Mouse (Mus musculus): ENCODE data around the gene Apoa2.

Gene Apoa2

DNA sequence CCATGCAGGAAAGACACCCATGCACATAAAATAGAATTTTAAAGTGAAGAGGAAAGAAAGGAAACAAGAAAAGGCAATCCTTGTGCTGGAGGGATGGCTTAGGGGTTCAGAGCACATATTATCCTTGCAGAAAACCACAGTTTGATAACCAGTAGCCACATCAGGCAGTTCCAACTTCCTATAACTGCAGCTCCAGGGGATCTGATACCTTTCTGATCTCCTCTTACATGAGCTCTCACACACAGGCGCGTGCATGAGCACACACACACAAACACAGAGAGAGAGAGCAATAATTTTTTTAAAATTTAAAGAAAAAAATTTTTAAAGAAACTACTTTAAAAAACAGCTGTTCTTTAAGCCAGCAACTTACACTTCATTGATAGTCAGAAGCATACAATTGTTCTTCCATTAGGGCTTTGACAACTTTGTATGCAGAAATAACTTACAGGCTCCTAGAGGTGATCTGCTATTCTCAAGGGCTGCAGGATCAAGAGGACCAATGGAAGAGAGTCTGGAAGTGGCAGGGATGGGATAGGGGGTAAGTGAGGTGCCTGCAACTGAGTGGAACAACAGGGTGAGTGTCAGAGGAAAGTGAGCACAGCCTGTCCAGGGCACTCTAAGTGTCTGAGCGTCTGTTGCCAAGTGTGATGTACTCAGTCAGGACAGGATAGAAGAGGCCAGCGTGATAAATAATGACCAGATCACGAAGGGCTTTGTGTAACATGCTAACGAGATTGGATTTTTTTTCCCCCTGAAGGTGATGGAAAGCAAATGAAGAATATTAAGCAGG lies 19.0 kb upstream of the Apoa2 start:
- DNase-seq: no peak

DNA sequence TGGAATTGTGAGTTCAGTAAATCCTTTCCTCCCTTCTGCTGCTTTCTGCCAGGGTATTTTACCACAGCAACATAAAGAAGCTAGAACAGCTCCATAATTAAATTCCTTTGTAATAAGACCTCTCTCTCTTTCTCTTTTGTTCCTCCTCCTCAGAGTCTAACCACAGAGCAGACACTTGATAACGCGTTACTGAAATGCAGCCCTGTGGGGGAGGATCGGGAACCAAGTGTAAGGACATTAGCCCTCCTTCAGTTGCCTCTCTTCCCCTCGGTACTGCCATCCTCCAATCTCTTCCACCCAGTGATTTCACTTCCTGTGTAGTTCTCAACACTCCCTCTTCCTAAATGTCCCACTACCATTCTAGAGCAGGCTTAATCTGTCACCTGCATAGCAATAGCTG lies 15.4 kb upstream of the Apoa2 start:
- no peak for DNase-seq

DNA sequence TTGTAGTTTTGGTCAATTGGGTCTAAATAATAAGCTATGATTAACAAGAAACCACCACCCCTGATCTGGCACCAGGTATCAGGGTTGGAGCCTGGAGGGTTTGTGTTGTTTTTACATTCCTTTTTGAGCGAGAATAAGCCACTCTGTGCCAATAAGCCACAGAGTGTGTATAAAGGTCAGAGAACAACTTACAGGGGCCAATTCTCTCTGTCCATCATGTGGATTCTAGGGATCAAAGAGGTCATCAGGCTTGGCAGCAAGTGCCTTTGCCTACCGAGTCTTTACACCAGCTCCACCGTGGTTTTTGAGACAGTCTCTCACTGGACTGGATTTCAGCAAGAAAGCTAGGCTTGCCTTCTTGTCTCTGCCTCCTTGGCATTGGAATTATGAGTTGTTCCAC lies 12.0 kb upstream of the Apoa2 start:
- no peak for DNase-seq

DNA sequence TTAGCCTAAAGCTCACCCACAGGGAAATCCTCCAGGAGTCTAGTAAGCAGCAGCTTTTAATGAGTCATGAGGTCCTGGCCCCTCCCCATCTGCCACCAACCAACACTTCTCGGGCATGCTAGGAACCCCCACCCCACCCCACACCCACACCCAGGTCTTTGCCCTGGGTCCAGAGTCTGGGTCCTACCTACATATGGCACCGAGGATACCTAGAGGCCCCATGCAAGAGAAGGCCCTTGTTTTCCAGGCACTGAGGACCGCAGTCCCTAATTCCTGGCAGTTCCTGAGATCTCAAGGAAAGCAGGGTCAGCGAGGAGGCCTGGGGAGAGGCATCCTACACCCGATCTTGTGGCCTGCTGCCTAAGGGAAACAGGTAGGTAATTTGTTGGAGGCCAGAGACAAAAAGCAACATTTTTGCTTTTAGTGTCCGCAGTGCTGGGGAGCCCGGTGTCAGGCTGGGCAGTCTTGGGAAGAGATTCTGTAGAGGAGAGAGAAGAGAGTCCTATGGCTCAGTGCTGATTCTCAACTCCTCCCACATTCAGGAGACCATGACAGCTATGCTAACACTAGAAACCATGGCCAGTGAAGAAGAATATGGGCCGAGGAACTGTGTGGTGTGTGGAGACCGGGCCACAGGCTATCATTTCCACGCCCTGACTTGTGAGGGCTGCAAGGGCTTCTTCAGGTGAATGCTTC lies 10.9 kb upstream of the Apoa2 start, which contains the start of gene Nr1i3:
Gene Nr1i3, plus strand, starts transcription at position 170 of the 696 bp plus-strand sequence.
- no peak for DNase-seq

DNA sequence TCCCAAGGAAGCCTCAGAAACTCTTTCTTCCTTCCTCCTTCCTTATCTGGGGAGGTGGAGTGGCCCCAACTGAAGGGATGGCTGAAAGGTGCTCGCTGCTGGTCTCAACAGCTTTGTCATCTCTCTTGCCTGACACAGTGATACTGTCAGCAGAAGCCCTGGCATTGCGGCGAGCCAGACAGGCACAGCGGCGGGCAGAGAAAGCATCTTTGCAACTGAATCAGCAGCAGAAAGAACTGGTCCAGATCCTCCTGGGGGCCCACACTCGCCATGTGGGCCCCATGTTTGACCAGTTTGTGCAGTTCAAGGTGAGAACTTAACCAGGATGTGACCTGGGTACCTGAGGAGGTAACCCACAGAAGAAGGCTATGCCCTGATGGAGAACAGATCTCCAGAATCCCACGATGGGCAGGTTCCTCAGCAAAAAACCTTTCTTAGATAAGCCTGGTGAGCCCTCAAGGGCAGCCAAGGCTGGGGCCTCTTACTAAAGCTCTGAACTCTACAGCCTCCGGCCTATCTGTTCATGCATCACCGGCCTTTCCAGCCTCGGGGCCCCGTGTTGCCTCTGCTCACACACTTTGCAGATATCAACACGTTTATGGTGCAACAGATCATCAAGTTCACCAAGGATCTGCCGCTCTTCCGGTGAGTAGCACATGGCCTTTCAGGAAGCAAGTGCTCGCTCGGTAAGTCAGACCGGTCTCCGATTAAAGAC lies 8.5 kb upstream of the Apoa2 start:
- no peak for DNase-seq

DNA sequence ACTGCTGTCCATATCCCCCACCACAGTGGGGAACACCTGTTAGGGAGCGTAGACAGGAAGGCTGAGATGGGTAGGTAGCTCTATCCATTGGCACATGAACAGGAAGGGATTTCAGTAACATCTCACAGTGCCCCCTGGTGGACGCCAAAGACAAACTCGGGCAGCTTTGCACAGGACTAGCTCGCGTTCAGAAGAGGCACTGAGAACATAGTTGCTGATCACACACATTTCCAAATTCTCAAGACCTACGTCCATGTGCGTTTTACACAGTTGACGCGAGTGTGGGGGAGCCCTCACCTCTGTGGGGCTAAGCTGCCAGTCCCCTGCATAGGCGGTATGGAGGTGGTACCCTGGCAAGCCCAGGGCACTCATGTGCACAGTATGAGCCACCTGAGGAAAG lies 4.0 kb upstream of the Apoa2 start:
- DNase-seq: peak; percentile 86

DNA sequence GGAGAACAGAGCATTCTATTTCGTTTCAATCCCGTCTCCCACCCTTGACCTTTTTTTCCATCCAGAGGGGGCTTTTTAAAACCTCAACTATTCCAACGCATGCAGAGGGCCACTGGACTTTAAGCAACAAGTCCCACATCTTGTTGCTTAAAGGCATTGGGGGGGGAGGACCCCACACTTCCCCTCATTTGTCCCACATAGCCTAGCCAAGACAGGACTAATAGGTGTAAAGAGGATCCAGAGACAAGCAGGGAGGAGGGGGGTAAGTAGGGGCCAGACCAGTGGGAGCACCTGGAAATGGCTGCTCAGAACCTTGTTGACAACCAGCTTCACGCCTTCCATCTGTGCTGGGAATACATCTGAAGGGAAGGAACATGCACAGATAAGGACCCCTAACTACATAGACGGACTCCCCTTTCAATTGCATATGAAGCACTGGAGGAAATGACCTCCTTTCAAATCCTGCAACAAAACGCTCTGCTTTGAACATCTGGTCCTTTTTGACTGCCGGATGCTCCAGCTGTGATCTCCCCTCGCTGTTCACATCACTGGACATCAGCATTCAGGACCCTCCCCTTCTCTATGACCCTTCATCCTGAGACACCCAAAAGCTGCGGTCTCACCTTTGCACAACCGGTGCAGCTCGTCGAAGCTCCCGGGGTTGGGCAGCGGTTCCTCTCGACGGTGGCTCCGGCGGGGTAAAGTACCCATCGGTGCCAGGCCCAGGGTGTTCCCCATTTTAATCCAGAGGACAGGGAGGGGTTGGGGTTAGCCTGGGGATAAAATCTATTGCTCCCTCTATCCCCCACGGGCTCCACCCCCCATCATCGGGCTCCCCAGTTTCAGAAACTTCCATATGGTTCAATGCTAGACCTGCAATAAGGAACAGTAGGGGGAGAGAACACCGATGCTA lies 3.3 kb upstream of the Apoa2 start:
- DNase-seq: no peak

DNA sequence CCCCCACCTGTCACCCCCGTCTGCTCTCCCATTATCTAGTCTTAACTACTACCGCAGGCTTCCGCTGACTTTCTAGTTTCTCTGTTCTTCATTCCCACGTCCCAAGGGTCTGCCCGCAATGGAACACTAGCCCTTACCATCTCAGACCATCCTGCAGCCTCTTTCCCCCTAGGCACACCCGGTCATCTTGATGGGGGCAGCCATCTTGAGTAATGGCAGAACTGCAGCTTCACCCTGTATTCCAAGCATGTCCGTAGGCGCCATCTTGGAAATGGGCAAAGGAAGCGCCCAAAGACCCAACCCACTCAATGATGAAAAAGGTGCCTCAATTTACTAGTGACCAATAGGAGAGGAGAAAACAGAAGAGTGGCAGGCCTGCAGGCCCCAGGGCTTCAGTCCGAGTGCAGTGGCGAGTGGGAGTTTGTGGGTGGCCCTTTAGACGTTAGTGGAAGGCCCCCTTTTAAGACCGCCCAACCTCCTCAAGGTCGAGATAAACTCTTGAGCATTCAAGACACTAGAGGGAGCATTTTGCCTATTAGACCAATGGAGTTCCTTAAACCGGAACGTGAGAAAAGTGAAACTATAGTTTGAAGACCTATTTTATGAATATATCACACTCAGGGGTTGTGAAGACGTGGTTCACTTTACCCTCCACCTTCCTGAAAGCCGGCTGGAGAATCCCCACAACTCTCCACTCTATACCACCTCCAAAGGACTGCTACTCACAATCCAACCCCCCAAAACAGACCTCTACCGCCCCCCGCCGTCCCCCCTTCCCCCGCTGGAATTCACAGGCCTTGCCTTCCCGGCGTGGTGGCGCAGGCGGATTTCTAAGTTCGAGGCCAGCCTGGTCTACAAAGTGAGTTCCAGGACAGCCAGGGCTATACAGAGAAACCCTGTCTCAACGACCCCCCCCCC lies 2.4 kb upstream of the Apoa2 start, which contains the start of gene Tomm40l:
Gene Tomm40l, minus strand, starts transcription at position 277 of the 918 bp plus-strand sequence.
- peak; percentile 93 for DNase-seq

DNA sequence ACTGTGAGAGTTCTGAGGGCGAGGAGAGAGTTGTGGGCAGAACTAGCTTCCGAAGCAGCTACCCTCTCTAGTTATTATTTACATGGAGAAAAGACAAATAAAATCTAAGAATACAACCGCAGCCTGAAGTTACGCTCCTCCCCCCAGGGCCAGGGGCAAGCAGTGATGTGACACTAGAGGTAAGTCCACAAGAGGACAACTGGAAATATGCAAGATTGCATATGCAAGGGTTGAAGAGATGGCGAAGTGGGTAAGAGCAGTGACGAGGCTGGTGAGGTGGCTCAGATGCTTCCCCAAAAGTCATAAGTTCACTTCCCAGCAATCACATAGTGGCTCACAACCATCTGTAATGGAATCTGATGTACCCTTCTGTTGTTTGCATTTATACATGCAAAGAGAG lies 1.7 kb upstream of the Apoa2 start:
- no peak for DNase-seq

DNA sequence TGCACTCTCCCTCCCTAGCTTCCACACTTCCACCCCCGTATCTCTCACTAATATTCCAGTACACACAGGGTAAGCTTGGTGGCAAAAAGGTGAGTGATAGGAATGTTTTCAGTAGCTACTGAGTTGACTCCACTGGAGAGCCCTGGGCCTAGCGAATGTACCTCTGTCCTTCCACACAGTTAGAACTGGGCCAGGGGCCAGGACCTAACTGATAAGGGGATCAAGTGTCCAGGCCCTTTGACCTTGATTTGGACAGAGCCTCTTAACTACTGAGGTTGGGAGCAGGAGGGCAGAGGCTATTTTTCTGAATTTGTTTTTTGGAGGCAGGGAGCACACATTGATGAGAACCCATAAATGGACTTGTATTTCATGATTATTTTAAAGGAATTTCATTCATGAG lies 1.1 kb upstream of the Apoa2 start:
- no peak for DNase-seq

DNA sequence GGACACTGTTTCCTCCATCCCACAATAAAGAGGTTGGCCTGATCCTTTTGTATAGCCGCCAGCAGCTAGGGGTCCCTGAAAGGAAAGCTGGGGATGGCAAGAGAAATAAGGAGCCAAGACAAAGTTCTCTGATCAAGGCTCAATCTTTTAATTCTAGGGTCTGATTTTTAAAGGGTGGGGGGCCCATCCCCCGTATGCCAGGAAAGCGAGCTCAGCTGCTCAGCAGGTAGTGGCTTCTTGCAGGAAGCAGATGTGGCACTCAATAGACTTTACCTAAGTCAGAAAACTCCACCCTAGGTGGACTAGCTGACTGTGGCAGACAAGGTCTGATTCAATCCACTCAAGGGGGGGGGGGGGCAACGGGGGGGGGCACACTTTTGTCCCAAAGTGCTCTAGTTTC lies 1.9 kb downstream of the Apoa2 start:
- no peak for DNase-seq

DNA sequence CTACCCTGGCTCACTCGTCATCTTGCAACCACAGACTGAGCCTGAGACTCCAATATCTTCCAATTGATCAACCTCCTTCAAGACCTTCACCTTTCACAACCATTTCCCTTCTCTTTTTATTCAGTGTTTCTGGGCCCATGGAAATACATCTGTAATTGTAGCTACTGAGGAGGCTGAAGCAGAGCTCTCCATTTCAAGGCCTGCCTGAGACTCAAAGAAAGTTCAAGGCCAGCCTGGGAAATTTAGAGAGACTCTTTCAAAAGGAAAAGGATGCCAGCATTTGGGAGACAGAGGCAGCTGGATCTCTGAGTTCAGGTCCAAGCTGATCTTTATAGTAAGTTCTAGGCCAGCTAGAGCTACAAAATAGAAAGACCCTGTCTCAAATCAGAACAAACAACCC lies 3.0 kb downstream of the Apoa2 start:
- DNase-seq: no peak

DNA sequence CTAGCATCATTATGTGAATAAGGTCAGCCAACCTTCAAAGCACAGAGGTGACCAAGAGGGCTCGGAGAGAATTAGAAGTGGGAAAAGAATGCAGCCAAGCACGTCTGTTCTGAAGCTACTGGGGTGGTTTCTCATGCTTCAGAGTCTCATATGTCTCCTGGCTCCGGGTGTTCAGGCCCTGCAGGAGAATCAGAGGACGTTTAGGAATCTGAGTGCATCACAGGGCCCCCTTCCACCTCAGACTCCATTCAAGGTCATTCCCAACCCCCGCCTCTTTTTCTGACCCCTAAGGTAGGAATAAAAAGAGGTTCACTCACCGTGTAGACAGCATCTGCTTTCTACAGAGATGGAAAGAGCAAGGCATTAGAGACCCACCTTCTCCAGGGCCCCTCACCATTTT lies 4.9 kb downstream of the Apoa2 start:
- DNase-seq: no peak

DNA sequence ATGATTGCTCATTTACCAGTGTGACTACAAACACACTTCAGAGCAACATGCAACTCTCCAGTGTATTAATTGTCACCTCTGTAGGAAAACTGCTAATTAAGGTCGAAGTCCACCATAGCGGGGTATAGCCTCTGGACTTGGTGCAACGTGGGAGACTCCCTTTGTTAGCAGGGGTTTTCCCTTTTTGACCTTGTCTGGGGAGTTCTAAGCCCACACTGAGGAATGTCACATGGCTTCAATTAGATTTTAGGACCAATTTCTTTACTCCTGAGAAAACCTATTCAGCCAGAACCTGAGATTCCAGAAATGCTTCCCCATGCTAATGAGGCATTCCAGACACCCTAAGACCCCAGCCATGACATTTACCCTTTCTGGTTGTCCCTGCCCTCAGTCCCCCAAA lies 5.4 kb downstream of the Apoa2 start:
- DNase-seq: no peak

DNA sequence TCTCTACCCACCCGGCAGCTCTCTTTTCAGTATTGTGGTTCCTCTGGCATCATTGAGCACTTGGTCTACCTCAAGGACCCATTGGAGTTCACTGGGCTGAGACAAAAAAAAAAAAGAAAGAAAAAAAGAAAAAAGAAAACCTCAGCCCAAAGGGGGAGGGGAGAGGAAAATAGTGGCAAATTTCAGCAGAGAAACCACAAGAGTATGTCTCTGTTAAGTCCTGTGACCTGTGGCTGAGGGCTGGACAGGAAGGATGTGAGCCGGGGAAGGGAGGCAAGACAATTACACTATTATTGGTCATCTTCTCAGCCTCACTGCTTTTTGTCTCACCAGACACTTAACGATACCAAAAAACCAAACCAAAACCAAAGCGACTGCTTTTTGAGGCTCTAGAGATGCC lies 7.0 kb downstream of the Apoa2 start:
- DNase-seq: no peak

DNA sequence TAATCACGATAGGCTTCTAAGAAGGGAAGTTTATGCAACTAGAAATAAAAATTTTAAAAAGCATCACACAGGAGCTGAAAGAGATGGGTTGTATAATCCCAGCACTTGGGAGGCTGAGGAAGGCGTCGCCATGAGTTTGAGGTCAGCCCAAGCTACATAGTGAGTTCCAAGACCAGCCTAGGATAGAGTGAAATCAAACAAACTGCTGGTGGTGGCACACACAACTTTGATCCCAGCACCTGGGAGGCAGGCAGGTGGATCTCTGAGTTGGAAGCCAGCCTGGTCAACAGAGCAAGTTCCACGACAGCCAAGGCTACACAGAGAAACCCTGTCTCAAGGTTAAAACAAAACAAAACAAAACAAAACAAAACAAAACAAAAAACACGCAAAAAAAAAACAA lies 7.5 kb downstream of the Apoa2 start:
- no peak for DNase-seq

DNA sequence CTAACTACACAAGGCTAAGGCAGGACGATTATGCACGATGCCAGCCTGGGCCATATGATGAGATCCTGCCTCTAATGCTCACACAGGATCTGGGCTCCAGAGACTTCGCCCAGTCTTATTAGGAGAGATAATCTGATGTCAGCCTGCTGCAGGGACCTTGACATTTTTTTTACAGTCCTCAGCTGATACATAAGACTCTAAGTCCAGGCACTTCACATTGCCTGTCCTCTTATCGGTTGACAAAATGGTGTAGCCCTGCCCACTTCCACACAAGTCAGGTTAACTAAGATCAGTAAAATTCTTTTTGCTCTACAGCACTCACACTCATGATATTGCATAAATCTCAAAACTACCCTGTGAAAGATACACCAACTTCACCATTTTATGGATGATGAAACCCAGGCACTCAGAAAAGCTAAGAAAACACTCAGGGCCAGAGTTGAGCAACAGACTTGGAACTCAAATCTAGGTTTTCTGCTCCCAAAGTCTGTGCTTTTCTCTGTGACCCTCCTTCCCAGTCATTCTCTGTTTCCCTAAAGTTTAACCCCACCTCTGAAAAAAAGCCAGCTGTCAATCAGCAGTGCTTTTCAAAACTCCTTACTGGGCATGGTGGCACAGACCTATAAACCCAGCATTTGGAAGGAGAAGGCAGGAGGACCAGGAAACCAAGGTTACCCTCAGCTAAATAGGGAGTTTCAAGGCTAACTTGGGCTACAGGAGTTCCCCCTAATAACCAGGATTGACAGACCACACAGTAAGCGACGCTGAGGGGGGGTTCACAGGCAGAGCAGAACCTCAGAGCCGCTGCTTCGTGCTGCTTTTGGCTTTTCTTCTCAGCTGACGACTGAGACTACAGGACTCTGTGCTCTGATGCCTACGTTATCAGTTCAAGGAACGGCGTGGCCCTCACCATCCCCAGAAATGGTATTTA lies 8.2 kb downstream of the Apoa2 start:
- no peak for DNase-seq

DNA sequence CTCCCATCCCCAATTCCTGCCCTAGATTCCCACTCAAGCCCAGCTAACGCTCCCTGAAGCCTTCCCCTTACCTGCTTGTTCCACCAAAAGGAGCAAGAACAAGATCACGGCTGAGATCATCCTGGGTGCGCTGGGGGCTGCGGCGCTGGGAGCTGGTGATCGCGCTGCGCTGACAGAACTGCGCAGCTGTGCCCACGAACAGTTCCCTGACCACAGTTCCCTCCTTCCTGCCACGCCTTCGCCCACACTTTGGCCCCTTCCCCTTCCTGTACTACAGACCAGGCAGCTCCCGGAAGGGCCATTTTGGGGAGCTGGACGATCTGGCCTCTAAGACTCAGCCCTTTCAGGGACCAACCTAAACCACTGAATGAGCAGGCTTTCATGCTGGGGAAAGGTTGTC lies 9.3 kb downstream of the Apoa2 start, which contains the start of gene Fcer1g:
Gene Fcer1g, minus strand, starts transcription at position 240 of the 400 bp plus-strand sequence.
- no peak for DNase-seq

DNA sequence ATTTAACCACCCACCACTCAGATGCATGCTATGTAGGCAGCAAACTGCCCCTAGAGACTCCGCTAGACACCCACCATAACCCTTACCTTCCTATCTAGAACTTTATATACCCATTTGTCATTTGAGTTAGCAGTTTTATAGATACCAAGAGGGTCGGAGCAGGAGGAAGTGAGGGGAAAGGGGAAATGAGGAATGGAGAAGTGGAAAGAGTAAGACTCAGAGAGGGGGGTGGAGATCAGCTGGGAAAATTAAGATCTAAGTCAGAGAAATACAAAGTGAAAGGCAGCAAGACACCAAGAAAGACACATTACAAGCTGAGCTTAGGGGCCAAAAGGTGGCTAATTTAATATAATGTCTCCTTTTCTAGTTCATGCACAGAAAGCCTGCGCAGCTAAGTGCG lies 9.7 kb downstream of the Apoa2 start:
- no peak for DNase-seq

DNA sequence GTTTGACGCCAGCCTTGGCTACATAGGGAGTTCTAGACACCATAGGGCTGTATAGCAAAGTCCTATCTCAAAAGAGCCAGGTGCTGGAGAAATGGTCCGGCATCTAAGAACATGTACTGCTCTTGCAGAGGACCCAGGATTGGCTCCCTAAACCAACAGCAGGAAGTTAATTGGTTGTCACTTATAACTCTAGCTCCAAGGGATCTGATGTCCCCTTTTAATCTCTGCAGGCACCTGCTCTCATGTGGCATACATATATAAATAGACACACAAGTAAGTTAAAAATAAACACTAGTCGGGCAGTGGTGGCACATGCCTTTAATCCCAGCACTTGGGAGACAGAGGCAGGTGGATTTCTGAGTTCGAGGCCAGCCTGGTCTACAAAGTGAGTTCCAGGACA lies 10.9 kb downstream of the Apoa2 start:
- DNase-seq: no peak

Measured in cerebellum, adult 8-10 months (tissue).